Mouse (Mus musculus) fat pad, adult 2 months (tissue): ENCODE measurements at regions not wholly inside any gene's neighbourhood (a gene's known extent, or its start where the extent isn't known, plus 50 kb on each side); places are given as distances from the start of the nearest gene placed in this dataset.

Experiments
- DNase-seq: peaks from one replicate; pipeline ENCODE4 v3.0.0-alpha.2; 2011; ENCODE audit warnings: low read depth, low spot score; ENCODE audit errors: extremely low read depth

GRCm38 (mm10) chr7:89088141-89088540 lies 315.9 kb downstream of the Tmem135 start:
- DNase-seq, result no peak

- DNase-seq, result no peak
These were observed 317.7 kb downstream of the Tmem135 start for GRCm38 (mm10) chr7:89086348-89086747.

GRCm38 (mm10) chr7:89073939-89074690 lies 329.9 kb downstream of the Tmem135 start:
- DNase-seq, result peak; percentile 11

DNA sequence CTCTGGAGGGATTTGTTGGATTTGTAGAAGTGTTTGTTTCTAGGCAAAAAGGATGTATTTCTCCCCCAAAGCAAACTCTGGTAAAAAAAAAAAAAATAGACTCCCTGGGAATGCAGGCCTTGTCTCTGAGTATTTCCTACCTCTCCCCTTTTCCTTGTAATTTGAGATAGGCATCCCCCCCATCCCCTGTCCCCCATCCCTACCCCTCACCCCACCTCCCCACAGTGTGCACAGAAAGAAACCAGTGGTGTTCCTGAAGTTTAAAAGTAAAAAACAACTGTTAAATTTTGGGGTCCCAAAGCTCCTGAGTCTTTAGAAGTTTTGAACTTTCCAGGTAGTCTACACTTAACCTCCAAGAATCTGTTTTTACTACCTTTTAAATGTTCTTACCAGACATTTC lies 334.0 kb downstream of the Tmem135 start:
- DNase-seq, result no peak

GRCm38 (mm10) chr7:89064462-89064861 lies 339.6 kb downstream of the Tmem135 start:
- no peak for DNase-seq

- DNase-seq, result no peak
These were observed 340.4 kb downstream of the Tmem135 start for GRCm38 (mm10) chr7:89063630-89064029.

DNA sequence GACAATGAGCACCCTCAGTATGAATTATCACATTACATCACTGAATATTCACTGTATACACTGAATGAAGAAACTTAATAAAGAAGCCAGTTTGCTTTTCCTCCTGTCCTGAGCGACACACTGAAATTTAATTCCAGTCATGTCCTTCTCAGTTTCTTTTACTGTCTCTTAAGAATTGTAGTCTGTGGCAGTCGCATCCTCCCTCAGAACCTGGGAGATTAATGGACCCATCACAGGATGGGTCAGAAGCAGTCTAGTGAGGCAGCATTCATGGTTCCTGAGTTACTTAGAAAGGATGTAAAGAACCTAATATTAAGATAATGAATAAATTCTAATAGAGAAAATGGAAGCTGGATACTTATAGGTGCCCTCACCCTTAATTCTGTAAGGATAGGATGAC lies 349.5 kb downstream of the Tmem135 start:
- no peak for DNase-seq

GRCm38 (mm10) chr7:89051240-89051639 lies 352.8 kb downstream of the Tmem135 start:
- no peak for DNase-seq

DNA sequence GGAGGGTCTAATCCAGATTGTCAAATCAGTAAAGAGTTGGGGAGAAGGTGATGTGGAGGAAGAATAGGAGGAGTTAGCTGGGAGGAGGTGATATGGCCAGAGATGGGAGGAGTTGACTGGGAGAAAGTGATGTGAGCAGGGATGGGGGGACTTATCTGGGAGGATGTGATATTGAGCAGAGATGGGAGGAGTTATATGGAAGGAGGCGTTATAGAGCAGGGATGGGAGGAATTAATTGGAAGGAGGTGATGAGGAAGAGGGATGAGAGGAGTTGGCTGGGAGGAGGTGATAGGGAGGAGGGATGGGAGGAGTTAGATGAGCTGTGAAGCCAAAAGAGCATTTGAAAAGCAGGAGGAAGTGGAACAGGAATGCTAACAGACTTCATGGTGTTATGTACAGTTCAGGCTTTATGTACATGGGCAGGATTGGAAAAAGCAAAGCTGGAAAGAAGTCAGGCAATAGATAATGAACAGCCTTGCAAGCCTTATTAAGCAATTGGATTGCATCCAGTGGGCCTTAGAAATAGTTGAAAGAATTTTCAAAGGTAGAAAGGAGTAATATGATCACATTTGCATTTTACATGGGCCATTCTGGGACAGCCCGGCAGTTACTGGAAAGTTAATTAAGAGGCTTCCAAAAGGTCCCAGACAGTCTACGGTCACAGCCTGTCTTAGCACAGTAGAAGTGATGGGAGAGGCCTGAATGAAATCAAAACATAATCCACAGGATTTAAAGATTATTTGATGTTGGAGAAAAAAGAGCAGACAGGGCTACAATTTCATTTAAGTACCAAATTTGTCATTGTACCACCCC lies 357.4 kb downstream of the Tmem135 start:
- no peak for DNase-seq

DNA sequence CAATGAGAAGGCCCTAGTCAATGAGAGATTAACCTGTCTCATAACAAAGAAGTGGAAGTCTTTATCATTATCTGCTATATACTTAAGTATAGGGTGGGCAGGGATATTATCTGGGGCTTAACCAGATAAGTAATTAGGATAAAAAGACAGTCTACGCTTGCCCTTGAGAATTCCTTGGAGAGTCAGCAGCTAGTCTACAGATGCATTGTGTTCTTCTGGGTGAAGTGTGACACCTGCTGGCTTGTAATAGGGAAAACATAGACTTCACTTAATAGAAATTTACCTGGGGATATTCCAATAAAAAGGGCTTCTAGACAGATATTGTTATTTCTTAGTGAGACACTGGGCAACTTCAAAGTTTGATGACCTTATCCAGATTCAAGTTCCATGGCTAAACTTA lies 361.0 kb downstream of the Tmem135 start:
- no peak for DNase-seq

DNA sequence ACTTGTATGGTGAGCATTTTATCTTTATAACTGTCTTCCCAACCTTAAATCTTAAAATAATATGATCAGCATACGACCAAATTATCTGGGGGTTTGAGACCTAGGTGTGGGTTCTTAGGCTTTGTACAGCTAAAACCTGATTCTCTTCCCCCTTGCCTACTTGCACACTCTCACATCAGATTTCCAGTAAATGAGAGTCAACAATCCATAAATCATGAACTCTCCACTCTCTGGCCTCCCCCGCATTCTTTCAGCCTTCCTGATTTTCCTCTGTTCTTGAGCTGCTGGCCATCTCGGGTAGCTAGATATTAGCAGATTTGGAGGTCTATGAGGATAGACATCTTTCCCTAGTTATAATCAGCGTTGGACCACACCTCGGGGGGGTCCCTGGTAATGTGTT lies 362.7 kb downstream of the Tmem135 start:
- no peak for DNase-seq

- no peak for DNase-seq
These were observed 363.9 kb downstream of the Tmem135 start for GRCm38 (mm10) chr7:89040139-89040538.

- no peak for DNase-seq
These were observed 368.7 kb downstream of the Tmem135 start for GRCm38 (mm10) chr7:89035138-89035996.

DNA sequence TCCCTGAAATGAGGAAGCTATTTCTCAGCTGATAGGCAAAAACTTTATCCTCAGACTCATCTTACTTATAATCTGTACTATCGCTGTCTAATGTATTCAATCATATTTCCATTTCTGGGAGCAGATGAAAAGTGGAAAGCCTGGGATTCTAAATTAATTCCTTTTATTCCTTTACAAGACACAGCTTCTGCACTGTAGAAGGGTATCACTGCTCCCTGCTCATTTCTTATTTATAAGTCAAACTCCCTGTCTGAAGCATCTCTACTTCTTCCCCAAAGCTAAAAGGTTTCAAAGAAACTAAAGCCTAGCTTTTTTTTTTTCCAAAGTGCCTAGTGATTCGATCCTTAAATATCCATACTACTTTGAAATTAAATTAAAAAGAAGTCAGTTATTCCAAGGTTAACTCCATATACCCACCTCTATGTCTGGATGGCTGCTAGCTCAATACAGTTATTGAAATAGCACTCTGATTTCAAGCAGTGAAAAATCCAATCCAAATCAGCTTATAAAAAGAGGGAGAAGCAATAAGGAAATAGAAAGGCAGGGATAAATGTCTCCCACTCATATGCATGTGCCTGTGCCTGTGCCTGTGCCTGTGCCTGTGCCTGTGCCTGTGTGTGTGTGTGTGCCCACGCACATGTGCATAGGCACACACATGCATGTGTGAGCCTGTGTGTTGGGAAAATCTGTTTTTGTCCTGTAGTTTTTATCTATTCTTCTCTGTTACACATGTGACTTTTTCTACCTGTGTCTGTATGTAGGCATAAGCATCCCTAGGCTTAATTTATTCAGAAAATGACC lies 380.6 kb downstream of the Tmem135 start:
- DNase-seq, result no peak

DNA sequence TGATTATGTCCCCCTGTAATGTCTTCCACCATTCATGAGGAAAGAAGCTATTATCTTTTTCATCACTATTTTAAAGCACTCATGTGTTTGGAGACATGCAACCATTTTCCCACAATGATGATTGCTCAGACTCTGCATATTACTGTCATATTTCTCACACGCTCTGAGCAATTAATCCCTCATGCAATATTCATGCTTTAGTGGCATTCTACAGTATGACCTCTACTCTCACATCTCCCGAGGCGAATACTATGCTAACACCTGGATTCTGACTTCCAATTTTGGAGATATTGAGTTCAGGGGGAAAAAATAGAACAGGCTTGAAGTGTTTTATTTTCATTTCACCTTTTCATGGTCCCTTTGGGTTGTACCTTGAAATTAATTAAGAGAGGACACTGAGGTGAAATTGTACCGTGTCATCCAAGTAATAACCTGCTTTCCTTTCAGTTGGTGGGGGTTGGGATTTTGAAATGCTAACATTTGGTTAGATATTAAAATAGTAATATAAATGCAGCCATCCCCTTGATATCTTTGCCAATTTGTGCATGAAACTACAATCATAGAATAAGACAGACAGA lies 405.1 kb downstream of the Tmem135 start:
- DNase-seq, result no peak

DNA sequence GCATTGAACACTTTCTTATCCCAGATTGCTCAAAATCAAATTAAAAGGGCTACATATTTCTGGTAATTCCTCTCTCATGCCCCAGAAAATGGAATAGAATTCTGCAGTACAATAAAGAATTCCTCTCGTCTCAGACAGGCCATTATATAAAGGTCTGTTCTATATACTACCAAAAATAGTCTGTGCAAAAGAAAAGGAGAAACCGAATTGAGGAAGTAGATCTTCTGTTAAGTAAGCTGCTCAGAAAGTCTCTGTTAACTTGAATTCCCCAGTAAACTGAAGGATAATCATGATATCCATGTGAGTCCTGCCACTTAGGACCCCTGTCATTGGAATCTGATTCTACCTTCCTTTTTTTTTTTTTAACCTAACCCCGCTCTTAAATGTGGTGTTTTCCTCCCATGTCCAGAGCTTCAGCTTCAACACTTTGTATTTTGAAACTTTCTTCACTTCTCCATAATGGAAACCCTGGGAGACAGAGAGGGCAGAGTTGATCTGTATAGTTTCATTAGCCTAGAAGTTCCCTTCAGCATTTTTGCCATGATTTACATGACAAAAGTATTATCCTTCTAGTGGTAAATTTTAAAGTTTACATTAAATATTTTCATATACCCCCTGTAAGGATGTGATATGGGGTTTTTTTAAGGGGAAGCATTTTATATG lies 406.1 kb downstream of the Tmem135 start:
- DNase-seq, result no peak

- no peak for DNase-seq
These were observed 429.6 kb downstream of the Tmem135 start for GRCm38 (mm10) chr7:88974436-88974835.

- DNase-seq, result no peak
These were observed 443.2 kb downstream of the Tmem135 start for GRCm38 (mm10) chr7:88960841-88961240.

- no peak for DNase-seq
These were observed 443.8 kb downstream of the Tmem135 start for GRCm38 (mm10) chr7:88960190-88960589.
